16 mouse cellular contexts compared by ENCODE assay signal in the genomic region with DNA sequence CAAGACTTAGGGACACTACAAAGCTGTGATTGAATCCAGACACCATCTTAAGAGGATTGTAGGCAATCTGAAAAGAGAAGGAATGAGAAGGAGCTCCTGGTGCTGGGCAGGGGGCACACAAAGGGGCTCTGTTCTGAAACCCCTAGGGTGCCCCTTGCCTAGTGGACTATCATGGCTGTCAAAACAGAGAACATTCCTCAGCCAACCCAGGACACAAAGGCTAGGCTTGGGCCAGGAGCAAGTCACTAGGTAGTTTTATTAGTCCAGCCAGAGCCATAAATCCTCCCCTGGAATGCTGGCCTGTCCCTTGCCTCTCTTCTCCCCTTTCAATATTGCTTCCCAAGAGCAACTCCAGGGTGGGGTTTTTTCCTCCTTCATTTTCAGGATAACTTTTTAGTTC.
DNase-seq lines count a peak whose midpoint lies in the region; ATAC-seq and TF ChIP-seq lines count a peak whose summit lies in the region.
"Had no signal": no experiment of that assay in that cellular context is flagged by ENCODE, and none has a peak within 500 bp of the region (broad histone marks: within the 10 kb centered on the region; RNA-seq: fewer than 3 reads in every experiment).

No protein-coding gene starts in this region.

- peak overlapping the region; percentile 76 for H3K27ac ChIP-seq in kidney, embryonic 15.5 days
- peak overlapping the region; percentile 40; the same call in 1 of the 2 replicates for H3K27ac ChIP-seq in embryonic facial prominence, embryonic 10.5 days (replicated peaks)
- peak overlapping the region; percentile 80 for H3K27ac ChIP-seq in limb, embryonic 13.5 days
- 0 out of 2 replicates have a peak overlapping the region, but pooled peaks have one; percentile 18 for H3K27ac ChIP-seq in stomach, postnatal 0 days (replicated peaks)
- H3K27ac ChIP-seq: heart, embryonic 15.5 days; hindbrain, postnatal 0 days; left cerebral cortex, adult 2 months; liver, embryonic 13.5 days; midbrain, embryonic 10.5 days had no signal

- TF ChIP-seq CTCF in stomach, postnatal 0 days (IDR thresholded peaks at IDR 0.05; ENCODE audit: low read depth), result no peak

- H3K4me2 ChIP-seq in kidney, embryonic 15.5 days, result no peak overlapping the region
- H3K4me2 ChIP-seq in limb, embryonic 13.5 days (replicated peaks), result no peak overlapping the region
- H3K4me2 ChIP-seq in stomach, postnatal 0 days (replicated peaks; ENCODE audit: low read depth), result no peak overlapping the region
- H3K4me2 ChIP-seq: heart, embryonic 15.5 days; liver, embryonic 13.5 days had no signal

- no peaks in the 10 kb centered on the region for H3K36me3 ChIP-seq in kidney, embryonic 15.5 days
- H3K36me3 ChIP-seq in embryonic facial prominence, embryonic 10.5 days (replicated peaks), result no peaks in the 10 kb centered on the region
- H3K36me3 ChIP-seq in limb, embryonic 13.5 days, result no peaks in the 10 kb centered on the region
- H3K36me3 ChIP-seq in stomach, postnatal 0 days (ENCODE audit: control insufficient read depth, insufficient read depth, low read length), result no peaks in the 10 kb centered on the region
- H3K36me3 ChIP-seq: heart, embryonic 15.5 days; liver, embryonic 13.5 days; midbrain, embryonic 10.5 days had no signal

- no peak overlapping the region for H3K9ac ChIP-seq in kidney, embryonic 15.5 days
- no peak overlapping the region for H3K9ac ChIP-seq in limb, embryonic 13.5 days
- H3K9ac ChIP-seq in stomach, postnatal 0 days (ENCODE audit: low read length), result no peak overlapping the region
- H3K9ac ChIP-seq: heart, embryonic 15.5 days; liver, embryonic 13.5 days had no signal

- intact Hi-C loops in left cerebral cortex, postnatal 10 days (cut with DNase I), result no loop called here

- TF ChIP-seq EP300 in stomach, postnatal 0 days (optimal IDR thresholded peaks at IDR 0.05), result no peak

- H3K9me3 ChIP-seq in kidney, embryonic 15.5 days (replicated peaks), result no peaks in the 10 kb centered on the region
- H3K9me3 ChIP-seq in embryonic facial prominence, embryonic 10.5 days, result no peaks in the 10 kb centered on the region
- no peaks in the 10 kb centered on the region for H3K9me3 ChIP-seq in limb, embryonic 13.5 days
- H3K9me3 ChIP-seq in stomach, postnatal 0 days (ENCODE audit: control insufficient read depth, low read length), result no peaks in the 10 kb centered on the region
- H3K9me3 ChIP-seq: heart, embryonic 15.5 days; liver, embryonic 13.5 days; midbrain, embryonic 10.5 days had no signal

- no peak for DNase-seq in kidney, adult 11 months
- peak; percentile 23 for DNase-seq in embryonic facial prominence, embryonic 10.5 days (ENCODE audit: low spot score)
- no peak for DNase-seq in stomach, postnatal 0 days (ENCODE audit: low spot score)
- no peak for DNase-seq in left cerebral cortex, postnatal 10 days (ENCODE audit: extremely low spot score in 1 of 2, low spot score in 2 of 2)
- no peak for DNase-seq in heart, adult 9 months (ENCODE audit: low spot score in 2 of 2)
- DNase-seq: cerebellum, adult 18-20 months; gastrocnemius, postnatal 10 days; liver, embryonic 13.5 days; lung, postnatal 10 days had no signal

- H3K27me3 ChIP-seq in kidney, embryonic 15.5 days, result no peaks in the 10 kb centered on the region
- H3K27me3 ChIP-seq in embryonic facial prominence, embryonic 10.5 days (replicated peaks; ENCODE audit: low read depth, poor library complexity, severe bottlenecking), result no peaks in the 10 kb centered on the region
- H3K27me3 ChIP-seq in limb, embryonic 13.5 days, result no peaks in the 10 kb centered on the region
- no peaks in the 10 kb centered on the region for H3K27me3 ChIP-seq in stomach, postnatal 0 days (ENCODE audit: control insufficient read depth, insufficient read depth, low read length)
- H3K27me3 ChIP-seq: heart, embryonic 15.5 days; liver, embryonic 13.5 days had no signal

- H3K4me1 ChIP-seq in kidney, embryonic 15.5 days, result peaks cover 21% of the 10 kb centered on the region
- H3K4me1 ChIP-seq in embryonic facial prominence, embryonic 10.5 days, result peaks cover 7% of the 10 kb centered on the region
- peaks cover 43% of the 10 kb centered on the region for H3K4me1 ChIP-seq in limb, embryonic 13.5 days
- no peaks in the 10 kb centered on the region for H3K4me1 ChIP-seq in stomach, postnatal 0 days (replicated peaks; ENCODE audit: control insufficient read depth, insufficient read depth)
- H3K4me1 ChIP-seq: heart, embryonic 15.5 days; liver, embryonic 13.5 days; midbrain, embryonic 10.5 days had no signal

- ATAC-seq in kidney, embryonic 15.5 days (replicated peaks; ENCODE audit: low FRiP score), result peak; percentile 92
- peak; percentile 64 for ATAC-seq in limb, embryonic 13.5 days (ENCODE audit: low FRiP score, low read depth)
- no peak for ATAC-seq in stomach, postnatal 0 days (ENCODE audit: low FRiP score, low TSS enrichment)
- ATAC-seq: forebrain, embryonic 14.5 days; hindbrain, postnatal 0 days had no signal

- no peak overlapping the region for H3K4me3 ChIP-seq in kidney, embryonic 15.5 days (replicated peaks)
- no peak overlapping the region for H3K4me3 ChIP-seq in embryonic facial prominence, embryonic 10.5 days
- H3K4me3 ChIP-seq in limb, embryonic 13.5 days, result no peak overlapping the region
- H3K4me3 ChIP-seq in stomach, postnatal 0 days (ENCODE audit: low read depth, low read length), result no peak overlapping the region
- H3K4me3 ChIP-seq: heart, embryonic 15.5 days; left cerebral cortex, adult 2 months; liver, embryonic 13.5 days; midbrain, embryonic 10.5 days had no signal

Comparison
In these comparisons a context has a peak if more than half of its experiments do, and no peak if none do; other contexts are left out.
1. H3K27ac ChIP-seq: peak in every context shown above with its lines; median percentile 80 in limb, embryonic 13.5 days; 76 in kidney, embryonic 15.5 days; 40 in embryonic facial prominence, embryonic 10.5 days; 18 in stomach, postnatal 0 days.